Mouse (Mus musculus) embryo, embryonic 9.5 days (tissue): ENCODE results near the gene Ppp1r9b.
"Not testable (repeated sequence)": the region's sequence is repeated elsewhere in the genome, so short reads cannot be mapped to it uniquely, and the experiment has no call there.

ENCODE experiments used
- DNase-seq: peaks from one replicate; pipeline ENCODE4 v3.0.0-alpha.2; 2017; ENCODE audit errors: extremely low spot score

Ppp1r9b gene

GRCm38 (mm10) chr11:94997596-94997995 lies 6.8 kb downstream of the Ppp1r9b start:
- no peak for DNase-seq

DNA sequence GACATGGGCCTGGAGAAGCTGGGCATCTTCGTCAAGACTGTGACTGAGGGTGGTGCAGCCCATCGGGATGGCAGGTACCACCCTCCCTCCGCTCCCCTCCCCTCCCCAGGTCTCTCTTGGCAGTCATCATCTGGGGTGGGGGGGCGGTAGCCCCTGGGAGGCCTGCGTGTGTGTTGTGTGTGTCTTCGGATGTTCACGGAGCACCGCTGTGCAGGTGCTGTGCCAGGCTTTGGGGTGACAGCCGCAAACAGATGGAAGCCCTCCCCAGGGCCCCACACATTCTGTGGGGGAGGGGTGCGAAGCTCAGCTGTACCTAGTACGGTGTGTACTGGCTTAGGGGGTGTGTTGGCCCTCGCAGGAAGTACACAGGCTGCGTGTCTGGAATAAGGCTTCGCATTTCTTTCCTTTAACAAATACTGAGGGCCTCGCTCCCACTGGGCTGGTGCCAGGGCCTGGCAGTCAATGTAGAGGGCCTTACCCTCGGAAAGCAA lies 7.3 kb downstream of the Ppp1r9b start:
- no peak for DNase-seq

DNA sequence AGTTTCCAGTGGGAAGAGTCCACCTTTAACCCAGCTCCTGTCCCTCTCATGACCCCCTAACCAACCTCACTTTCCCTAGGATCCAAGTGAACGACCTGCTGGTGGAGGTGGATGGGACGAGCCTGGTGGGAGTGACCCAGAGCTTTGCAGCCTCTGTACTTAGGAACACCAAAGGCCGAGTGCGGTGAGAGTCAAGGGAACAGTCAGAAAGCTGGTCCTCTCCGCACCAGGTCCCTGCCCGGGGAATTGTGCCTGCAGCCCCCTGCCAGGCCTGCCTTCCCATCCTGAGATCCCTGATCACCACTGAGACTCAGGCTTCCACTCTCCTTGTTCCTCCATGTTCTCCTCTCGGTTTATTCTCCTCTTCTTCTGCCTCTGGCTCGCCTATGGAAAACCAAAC lies 9.3 kb downstream of the Ppp1r9b start:
- no peak for DNase-seq

DNA sequence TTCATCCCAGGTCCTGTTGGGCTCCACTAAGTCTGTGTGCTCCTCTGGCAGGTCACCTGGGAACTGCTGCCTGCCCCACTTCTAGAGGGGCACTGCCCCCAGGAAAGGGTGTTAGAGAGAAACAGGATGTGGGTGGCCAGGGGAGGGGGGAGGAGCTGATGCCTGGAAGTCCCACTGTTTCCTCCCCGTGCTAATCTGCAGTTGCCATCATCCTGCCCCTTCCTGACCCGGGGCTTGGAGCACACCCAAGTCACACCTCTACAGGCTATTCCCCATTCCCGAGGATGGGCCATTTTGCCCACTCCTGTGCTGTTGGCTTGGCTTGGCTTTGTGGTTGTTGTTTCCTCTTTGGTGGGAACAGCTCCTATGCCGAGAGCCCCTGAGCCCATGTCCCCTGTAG lies 9.7 kb downstream of the Ppp1r9b start:
- no peak for DNase-seq

GRCm38 (mm10) chr11:95001058-95001457 lies 10.2 kb downstream of the Ppp1r9b start:
- peak; percentile 72 for DNase-seq

DNA sequence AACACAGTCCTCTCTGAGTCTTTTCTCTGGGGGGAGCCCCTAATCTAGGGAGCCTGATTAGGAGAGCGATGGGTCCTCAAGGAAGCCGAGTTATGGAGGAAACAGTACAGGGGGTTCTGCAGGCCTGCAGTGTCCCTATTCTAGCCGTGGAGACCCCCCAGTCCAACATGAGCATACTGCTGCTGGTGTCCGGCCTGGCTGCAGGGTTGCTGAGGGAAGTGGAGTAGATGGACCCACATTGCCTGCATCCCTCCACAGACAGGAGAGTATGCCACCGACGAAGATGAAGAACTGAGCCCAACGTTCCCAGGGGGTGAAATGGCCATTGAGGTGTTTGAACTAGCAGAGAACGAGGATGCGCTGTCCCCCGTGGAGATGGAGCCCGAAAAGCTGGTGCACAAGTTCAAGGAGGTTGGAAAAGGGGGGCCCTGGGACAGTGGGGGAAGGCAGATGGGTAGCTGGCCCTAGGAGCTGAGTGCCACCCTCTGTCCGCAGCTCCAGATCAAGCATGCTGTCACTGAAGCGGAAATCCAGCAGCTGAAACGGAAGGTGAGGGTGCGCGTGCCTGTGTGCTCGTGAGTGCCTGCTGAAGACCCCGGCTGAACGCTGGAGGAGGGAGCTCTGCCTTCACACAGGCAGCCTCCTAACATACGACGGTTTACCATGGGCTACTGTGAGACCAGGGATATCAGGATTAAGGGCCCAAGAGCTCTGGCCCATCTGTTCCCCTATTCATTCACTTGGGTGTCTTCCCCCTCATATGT lies 10.9 kb downstream of the Ppp1r9b start:
- DNase-seq, result no peak

DNA sequence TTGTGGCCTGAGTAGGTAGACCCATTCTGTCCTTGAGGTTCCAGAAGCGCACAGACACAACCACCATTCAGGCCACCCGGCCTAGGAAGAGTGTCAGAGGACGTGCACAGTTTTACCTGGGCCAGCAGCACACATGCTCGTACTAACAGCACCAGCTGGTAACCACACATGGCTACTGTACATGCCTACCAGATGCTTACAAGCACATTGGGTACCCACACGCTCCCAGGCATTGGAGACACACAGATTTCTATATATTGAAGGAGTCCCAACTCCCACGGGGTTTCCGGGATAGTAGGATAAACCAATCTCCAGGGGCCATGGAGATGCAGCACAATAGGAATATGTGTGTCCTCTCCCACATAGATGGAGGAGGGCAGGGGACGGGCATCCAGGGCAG lies 11.9 kb downstream of the Ppp1r9b start:
- DNase-seq, result no peak

- DNase-seq, result no peak
Observed at GRCm38 (mm10) chr11:95004136-95004936, 13.5 kb downstream of the Ppp1r9b start.

DNA sequence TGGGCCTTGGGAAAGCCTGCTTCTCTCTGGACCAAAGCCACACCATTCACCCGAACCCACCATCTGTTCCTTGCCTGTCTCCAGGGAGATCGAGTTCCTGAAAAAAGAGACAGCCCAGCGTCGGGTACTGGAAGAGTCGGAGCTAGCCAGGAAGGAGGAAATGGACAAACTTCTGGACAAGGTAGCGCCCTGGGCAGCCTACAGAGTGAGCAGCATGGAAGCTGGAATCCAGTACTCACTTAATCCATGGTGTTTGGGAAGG lies 14.0 kb downstream of the Ppp1r9b start:
- no peak for DNase-seq

DNA sequence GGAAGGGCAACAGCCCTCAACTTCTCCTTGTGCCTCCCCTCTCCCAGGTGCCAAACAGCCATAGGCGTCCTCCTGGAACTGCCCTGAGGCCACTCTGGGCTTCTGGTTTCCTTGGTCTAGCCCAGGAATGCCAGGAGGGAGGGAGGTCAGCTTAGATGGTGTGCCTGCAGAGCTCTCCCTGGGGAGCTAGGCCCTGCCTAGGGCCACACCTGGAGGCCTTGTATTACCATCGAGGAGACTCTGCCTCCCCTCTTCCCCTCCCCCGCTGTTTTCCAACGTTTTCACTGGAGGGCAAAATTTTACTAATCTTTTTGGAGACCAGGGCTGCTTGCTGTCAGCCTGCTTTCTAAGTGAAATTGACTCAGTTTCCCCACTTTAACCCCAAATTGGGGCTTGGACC lies 15.2 kb downstream of the Ppp1r9b start:
- DNase-seq, result no peak

GRCm38 (mm10) chr11:95006525-95007219 lies 15.8 kb downstream of the Ppp1r9b start:
- DNase-seq, result peak; percentile 85

GRCm38 (mm10) chr11:95007418-95007817 lies 16.6 kb downstream of the Ppp1r9b start:
- DNase-seq, result no peak

DNA sequence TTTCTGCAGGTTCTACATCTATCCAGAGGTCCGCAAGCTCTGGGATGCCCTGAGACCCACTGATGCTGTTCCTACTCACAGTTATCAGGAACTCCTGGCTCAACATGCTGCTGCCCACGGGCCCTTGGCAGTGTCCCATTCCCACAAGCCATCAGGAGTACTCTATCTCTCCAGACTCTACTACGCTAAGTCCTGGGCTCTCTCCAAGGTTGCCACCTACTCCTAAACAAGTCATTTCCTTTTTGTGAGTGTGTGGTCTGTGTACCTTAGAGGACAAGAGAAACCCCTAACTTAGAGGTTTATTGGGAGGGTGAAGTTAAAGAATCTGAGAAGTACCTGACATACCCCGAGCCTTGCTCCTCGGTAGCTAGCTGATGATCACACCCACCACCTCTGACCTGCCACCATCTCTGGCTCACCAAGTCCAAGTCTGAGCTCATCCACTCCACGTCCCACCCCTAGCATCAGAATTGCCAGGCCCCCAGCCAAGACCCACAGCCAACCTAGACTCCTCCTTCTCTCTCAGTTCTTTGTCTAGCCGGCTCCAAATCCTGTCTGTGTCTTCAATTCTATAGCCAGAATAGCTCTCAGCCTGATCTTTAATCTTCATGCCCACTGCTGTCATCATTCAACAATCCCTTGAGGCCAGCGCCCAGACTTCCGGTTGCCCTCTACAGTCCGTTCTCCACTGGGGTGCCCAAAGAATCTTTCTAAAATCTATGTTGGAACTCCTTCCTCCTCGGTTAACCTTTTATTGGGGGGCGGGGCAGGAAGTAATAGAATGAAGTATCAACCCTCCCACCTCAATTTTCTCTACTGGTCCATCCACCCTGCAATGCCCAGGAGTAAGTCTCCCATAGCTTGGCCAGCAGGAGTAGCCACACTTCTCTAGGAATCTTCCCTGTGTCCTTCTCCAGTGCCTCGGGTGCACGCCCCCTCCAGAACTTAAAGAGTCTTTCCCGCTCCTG lies 18.1 kb downstream of the Ppp1r9b start:
- no peak for DNase-seq

DNA sequence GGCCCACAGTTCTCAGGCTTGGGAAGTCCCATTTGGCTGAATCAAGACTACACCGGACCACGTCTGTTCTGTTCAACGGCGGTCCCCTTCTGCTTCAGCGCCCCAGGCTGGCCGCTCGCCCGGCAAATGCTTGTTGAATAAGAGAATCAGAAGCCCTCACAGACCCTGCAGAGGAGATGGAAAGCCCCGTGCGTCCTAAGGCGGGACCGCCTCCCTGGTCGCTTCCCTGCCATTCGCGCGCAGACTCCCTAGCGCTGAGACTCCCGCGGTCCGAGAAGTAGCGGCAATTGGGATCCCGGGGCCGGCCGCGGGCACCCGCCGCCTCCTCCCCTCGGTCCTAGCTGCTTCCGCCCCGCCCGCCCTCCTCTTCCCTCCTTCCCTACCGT lies 18.8 kb downstream of the Ppp1r9b start, which contains the start of gene Samd14:
Gene Samd14 (plus strand): TSS at position 251 of the 386 bp plus-strand sequence.
- DNase-seq, result peak; percentile 84

DNA sequence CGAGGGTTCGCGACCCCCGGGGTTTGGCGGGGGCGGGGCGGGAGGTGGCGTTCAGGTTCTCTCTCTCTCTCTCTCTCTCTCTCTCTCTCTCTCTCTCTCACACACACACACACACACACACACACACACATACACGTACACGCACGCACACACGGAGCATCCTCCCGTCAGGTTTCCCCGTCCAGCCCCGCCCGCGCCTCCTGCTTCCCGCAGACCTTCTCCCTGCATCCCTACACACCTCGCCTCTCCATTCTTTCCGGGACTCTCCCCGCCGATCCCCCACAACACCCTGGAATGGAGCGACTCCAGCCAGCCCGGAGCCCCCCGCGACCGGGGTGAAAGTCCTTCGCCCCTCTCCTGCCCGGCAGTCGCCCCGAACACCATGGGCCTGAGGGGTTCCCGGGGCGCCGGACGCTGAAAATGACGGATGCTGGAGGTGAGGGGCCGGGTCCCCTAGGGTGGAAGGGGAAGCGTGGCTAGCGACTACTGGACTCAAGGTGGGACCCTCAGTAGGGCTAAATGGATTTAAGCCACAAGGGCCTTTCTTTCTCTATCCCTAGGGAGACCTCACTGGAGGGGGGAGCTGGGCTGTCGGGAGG lies 19.4 kb downstream of the Ppp1r9b start:
- peak; percentile 61 for DNase-seq

GRCm38 (mm10) chr11:95010841-95011403 lies 20.1 kb downstream of the Ppp1r9b start:
- not testable (repeated sequence) for DNase-seq

DNA sequence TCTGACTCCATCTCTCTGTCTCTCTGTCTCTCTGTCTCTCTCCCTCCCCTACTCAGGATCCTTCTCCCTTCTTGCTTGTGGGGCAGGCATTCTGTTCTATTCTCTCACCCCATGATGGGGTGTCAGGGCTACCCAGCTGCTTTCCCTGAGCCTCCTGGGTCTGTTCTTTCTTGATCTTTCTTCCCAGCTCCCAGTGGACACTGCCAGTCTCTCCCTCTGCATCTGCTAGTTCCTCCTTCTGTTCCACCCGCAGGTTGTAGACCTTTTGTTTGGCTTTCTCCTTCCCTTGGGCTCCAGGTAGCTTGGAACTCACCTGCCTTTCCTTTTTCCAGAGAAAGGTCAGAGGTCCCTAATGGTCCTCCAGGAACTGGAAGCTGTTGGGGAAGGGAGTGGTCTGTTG lies 20.6 kb downstream of the Ppp1r9b start:
- no peak for DNase-seq

DNA sequence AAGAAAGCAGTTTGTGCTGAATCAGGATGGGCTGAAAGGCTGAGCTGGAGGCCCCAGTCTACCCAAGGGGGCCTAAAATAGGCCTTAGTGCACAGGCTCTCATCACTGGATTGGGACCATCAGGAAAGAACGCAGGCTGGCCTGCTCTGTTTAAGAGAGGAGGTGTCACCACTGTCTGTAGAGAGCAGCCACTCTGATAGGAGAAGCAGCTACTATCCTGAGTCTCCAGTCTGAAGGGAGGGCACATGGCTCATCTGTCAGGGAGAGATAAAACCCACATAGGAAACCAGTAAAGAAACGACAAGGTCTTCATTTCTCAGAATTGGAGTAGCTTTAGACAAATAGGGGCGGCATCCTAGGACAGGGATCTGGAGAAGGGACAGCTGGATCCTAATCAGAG lies 21.2 kb downstream of the Ppp1r9b start:
- DNase-seq, result no peak

DNA sequence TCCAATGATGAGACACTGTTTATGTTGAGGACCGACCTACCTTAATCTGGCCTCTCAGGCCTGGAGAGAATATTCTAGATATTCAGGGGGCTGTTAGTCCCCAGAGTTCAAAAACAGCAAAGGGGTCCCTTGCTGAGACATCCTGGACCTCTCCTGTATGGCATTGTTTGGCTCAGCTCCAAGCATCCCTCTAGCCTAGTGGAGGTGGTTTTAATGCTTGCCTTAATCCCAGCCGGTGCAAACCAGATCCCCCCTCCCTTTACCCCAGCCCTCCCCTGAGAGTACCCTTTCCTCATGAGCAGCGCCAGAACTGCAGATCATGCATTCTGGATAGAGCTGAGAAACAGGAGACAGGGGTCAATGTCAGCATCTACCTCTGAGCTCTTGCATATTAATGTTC lies 21.7 kb downstream of the Ppp1r9b start:
- DNase-seq, result no peak

DNA sequence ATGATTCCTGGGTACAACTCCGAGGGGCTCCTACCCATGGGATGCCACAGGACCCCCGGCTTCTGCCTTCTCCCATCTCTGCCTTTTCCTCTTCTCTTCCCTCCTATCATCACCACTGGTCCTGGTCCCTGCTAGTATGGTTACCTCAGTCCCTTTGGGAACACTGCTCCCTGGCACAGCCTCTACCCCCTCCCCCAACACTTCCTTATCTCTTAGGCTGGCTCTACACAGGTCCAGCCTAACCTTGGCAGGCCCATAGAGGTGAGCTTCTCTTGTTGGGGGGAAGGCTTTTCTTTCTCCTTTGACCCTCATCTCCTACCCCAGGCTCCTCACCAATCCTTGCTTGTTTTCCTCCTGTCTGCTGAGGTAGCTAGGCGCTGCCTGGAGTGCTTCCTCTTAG lies 24.6 kb downstream of the Ppp1r9b start:
- no peak for DNase-seq
